Mouse (Mus musculus) kidney, embryonic 16.5 days (tissue): ENCODE measurements around the gene Mkrn2os. TPM values are rescaled to one million over a fixed set of nuclear protein-coding genes. Genes with fewer than 3 reads are reported as not detected.
"Not testable (repeated sequence)": the region's sequence is repeated elsewhere in the genome, so short reads cannot be mapped to it uniquely, and the experiment has no call there.

Experiments used
- ATAC-seq: fragments of 200-750 bp; cut with Nextera tagmentation; 2 replicates; pipeline ENCODE4 v1.8.0; 2017; ENCODE audit warnings: moderate TSS enrichment; ENCODE audit not compliant: low FRiP score, low TSS enrichment
- H3K27ac ChIP-seq: fragments of 300-500 bp; sonication (generic); 2 replicates; pipeline ENCODE4 v1.5.1; 2014; ENCODE audit warnings: low read length
- H3K27me3 ChIP-seq: fragments of 300-500 bp; sonication (generic); 2 replicates; pipeline ENCODE4 v1.6.1; 2014; ENCODE audit warnings: low read length, control low read depth, mixed read lengths; ENCODE audit not compliant: insufficient read depth
- H3K36me3 ChIP-seq: fragments of 300-500 bp; sonication (generic); 2 replicates; pipeline ENCODE4 v1.6.1; 2014; ENCODE audit warnings: low read length, control low read depth, mixed read lengths; ENCODE audit not compliant: insufficient read depth
- H3K4me1 ChIP-seq: fragments of 300-500 bp; sonication (generic); 2 replicates; pipeline ENCODE4 v1.6.1; 2014; ENCODE audit warnings: low read length, control low read depth, mixed read lengths; ENCODE audit not compliant: insufficient read depth
- H3K4me2 ChIP-seq: fragments of 300-500 bp; sonication (generic); replicated peaks from 2 replicates; pipeline ENCODE4 v1.6.1; 2014; ENCODE audit warnings: low read depth, low read length
- H3K4me3 ChIP-seq: fragments of 300-500 bp; sonication (generic); 2 replicates; pipeline ENCODE4 v1.5.1; 2014; ENCODE audit warnings: mild to moderate bottlenecking, low read length
- H3K9ac ChIP-seq: fragments of 300-500 bp; sonication (generic); replicated peaks from 2 replicates; pipeline ENCODE4 v1.6.1; 2014; ENCODE audit warnings: low read length
- H3K9me3 ChIP-seq: fragments of 300-500 bp; sonication (generic); 2 replicates; pipeline ENCODE4 v1.6.1; 2016; ENCODE audit warnings: low read length, control low read depth
- WGBS: fragments of 180-500 bp; shearing (Covaris S2); extraction: QIAGEN DNeasy Blood & Tissue Kit; methylation state at CpG from one replicate; pipeline ENCODE4 v1.1.7; 2014; 5-methylcytosine and 5-hydroxymethylcytosine counted together
- polyA plus RNA-seq: library from polyadenylated mRNA; unstranded; fragments of >200 nt; fragmentation: Nextera tagmentation; extraction: Ambion mirVana; gene quantifications from 2 replicates; pipeline ENCODE4 v1.2.1, GENCODE M21; 2015

Mkrn2os gene
- polyA plus RNA-seq: 4.8 and 5.7 TPM in 2 replicates

- peak within 1 kb of the TSS; percentile 4; the same call in 1 of the 2 replicates for H3K27ac ChIP-seq
- WGBS: 37% methylated on average over 5 of the region's 5 CpGs
- peak within 1 kb of the TSS; percentile 30 for H3K4me3 ChIP-seq
- peaks cover 11% of the 10 kb centered on the region; the same call in 1 of the 2 replicates for H3K4me1 ChIP-seq
- H3K36me3 ChIP-seq: no peaks in the 10 kb centered on the region
- no peaks in the 10 kb centered on the region for H3K9me3 ChIP-seq
- peak; percentile 86 for ATAC-seq
- peak within 1 kb of the TSS; percentile 53 for H3K9ac ChIP-seq
- H3K4me2 ChIP-seq: peak within 1 kb of the TSS; percentile 47
- no peaks in the 10 kb centered on the region for H3K27me3 ChIP-seq
Observed at GRCm38 (mm10) chr6:115592458-115592857, at the start of gene Mkrn2os. TSS of gene Mkrn2os (minus strand) at chr6:115592576.

- H3K4me3 ChIP-seq, H3K9ac ChIP-seq, H3K27me3 ChIP-seq, H3K9me3 ChIP-seq, H3K4me2 ChIP-seq, H3K27ac ChIP-seq, H3K4me1 ChIP-seq, ATAC-seq: not testable (repeated sequence)
- H3K36me3 ChIP-seq: peaks cover 38% of the 10 kb centered on the region
- 95% methylated on average over 7 of the region's 7 CpGs for WGBS
Observed at GRCm38 (mm10) chr6:115638188-115638587, 45.8 kb upstream of the Mkrn2os start.

DNA sequence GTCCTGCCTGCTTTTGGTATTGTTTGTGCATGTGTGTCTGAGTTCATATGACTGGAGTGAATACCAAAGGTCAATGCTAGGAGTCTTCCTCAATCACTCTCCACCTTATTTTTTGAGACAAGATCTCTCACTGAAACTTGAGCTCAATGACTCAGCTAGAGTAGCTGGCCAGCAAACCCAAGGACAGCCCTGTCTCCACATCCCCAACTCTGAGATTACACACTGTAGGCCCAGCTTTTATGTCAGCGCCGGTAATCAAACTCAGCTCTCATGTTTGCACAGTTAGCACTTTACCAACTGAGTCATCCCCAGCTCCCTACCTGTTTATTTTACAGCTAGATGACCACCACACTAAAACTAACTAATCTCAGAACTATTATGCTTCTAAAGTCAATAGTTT, 41.6 kb upstream of the Mkrn2os start:
- no peaks in the 10 kb centered on the region for H3K27me3 ChIP-seq
- ATAC-seq: no peak
- no peak overlapping the region for H3K9ac ChIP-seq
- WGBS: 88% methylated on average over 2 of the region's 2 CpGs
- H3K9me3 ChIP-seq: no peaks in the 10 kb centered on the region
- no peak overlapping the region for H3K27ac ChIP-seq
- H3K36me3 ChIP-seq: peaks cover 64% of the 10 kb centered on the region
- no peak overlapping the region for H3K4me3 ChIP-seq
- no peaks in the 10 kb centered on the region for H3K4me1 ChIP-seq
- H3K4me2 ChIP-seq: no peak overlapping the region

DNA sequence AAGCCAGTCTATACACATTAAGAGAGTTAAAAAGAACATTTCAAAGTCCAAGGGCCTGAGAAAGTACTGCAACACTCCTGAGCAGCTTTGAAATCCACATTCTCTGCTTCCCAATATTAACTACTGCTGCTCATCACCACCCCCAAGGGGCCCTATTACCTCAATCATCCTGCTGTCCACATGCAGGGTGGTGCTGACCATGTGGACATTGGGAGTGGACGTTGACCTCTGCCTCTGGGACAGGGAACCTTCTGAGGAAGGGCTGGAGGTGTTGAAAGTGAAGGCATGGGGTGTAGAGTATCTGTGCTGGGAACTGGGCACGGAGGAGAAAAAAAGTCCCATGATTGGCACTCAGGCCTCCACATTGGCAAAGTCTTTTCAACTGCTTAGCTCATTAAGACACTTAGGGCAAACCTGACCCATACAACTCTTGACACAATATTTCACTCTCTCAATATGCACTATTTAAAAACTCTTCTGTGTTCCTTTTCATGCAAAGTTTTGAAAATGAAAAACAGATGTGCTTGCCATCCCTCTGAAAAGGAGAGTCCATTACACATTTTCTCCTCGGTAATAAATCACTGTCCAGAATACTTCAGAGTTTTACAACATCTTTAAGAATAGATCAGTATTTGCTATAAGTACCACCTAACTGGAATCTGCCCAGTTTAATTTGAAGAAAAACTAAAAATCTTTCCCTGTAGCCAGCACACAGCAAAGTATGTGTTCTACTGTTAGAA, 38.9 kb upstream of the Mkrn2os start:
- Histone ChIP-seq H3K27me3 (no peaks in the 10 kb centered on the region), H3K9me3 (no peaks in the 10 kb centered on the region), H3K4me2 (no peak overlapping the region), H3K9ac (no peak overlapping the region), H3K27ac (no peak overlapping the region), H3K36me3 (peaks cover 75% of the 10 kb centered on the region), H3K4me1 (no peaks in the 10 kb centered on the region), H3K4me3 (no peak overlapping the region)
- WGBS: 81% methylated on average over 3 of the region's 3 CpGs
- peak; percentile 23; the same call in 1 of the 2 replicates for ATAC-seq

DNA sequence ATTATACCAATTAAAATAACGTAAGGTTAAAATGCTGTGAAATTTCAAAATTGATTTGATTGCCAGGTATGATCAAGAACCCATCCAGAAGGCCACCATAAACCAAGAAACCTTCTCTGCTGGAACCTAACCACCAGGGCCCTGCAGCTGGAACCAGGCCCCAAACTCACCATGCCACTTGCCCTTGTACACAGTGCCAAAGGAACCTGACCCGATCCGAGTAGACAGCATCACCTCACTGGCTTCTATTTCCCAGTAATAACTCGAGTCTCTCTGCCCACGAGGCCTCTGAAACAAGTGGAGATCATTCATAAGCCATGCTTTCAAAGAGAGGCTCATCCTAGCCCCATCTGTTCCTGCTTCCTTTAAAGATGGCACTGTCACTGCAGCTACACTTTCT, 33.7 kb upstream of the Mkrn2os start:
- no peak overlapping the region for H3K27ac ChIP-seq
- H3K4me3 ChIP-seq: no peak overlapping the region
- peaks cover 85% of the 10 kb centered on the region for H3K36me3 ChIP-seq
- no peaks in the 10 kb centered on the region for H3K4me1 ChIP-seq
- no peaks in the 10 kb centered on the region for H3K27me3 ChIP-seq
- no peak overlapping the region for H3K9ac ChIP-seq
- no peak for ATAC-seq
- no peaks in the 10 kb centered on the region for H3K9me3 ChIP-seq
- 83% methylated on average over 5 of the region's 5 CpGs for WGBS
- H3K4me2 ChIP-seq: no peak overlapping the region

DNA sequence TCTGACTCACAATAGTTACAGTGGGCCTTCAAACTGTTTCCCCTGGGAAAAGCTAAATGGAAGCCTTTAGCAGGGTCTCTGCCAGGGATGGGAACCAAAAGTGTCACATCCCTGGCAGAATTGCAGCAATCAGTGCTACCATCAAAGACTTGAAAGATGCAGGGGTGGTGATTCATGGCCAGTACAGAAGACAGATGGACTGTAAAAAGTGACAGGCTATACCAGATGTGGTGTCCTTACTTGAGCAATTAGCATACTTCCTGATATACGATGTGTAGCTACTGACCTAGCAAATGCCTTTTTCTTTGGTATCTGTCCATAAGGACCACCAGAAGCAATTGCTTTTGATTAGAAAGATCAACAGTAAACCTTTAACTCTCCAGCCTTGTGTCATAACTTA, 28.6 kb upstream of the Mkrn2os start:
- no peak overlapping the region for H3K4me3 ChIP-seq
- H3K9ac ChIP-seq: no peak overlapping the region
- H3K27me3 ChIP-seq: no peaks in the 10 kb centered on the region
- 16% methylated on average over 1 of the region's 1 CpGs for WGBS
- no peak overlapping the region for H3K27ac ChIP-seq
- ATAC-seq: no peak
- H3K4me2 ChIP-seq: no peak overlapping the region
- peaks cover 90% of the 10 kb centered on the region for H3K36me3 ChIP-seq
- no peaks in the 10 kb centered on the region for H3K4me1 ChIP-seq
- H3K9me3 ChIP-seq: no peaks in the 10 kb centered on the region

DNA sequence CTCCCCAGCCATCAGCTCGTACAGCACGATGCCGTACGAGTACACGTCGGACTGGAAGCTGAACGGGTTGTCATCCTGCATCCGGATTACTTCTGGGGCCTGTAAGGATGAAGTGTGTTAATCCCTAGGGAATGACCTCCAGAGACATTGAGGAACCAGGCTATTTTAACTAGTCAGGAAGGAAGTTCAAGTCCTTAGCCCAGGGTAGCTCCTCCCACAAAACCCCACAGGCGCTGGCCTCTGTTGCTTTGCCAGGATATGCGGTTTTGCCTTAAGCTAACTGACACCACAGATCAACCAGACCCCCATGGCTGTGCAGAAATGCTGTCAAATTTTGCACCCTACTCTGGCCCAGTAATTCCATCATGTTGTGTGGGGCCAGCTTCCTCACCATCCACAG, 27.4 kb upstream of the Mkrn2os start:
- no peaks in the 10 kb centered on the region for H3K27me3 ChIP-seq
- no peak overlapping the region for H3K27ac ChIP-seq
- H3K4me3 ChIP-seq: no peak overlapping the region
- no peak overlapping the region for H3K4me2 ChIP-seq
- peaks cover 88% of the 10 kb centered on the region for H3K36me3 ChIP-seq
- H3K4me1 ChIP-seq: no peaks in the 10 kb centered on the region
- WGBS: 79% methylated on average over 10 of the region's 10 CpGs
- no peaks in the 10 kb centered on the region for H3K9me3 ChIP-seq
- ATAC-seq: no peak
- no peak overlapping the region for H3K9ac ChIP-seq

GRCm38 (mm10) chr6:115615983-115616382, 23.6 kb upstream of the Mkrn2os start:
- Histone ChIP-seq H3K27ac (no peak overlapping the region), H3K4me3 (no peak overlapping the region), H3K36me3 (peaks cover 83% of the 10 kb centered on the region), H3K9me3 (no peaks in the 10 kb centered on the region), H3K4me1 (no peaks in the 10 kb centered on the region), H3K9ac (no peak overlapping the region), H3K27me3 (no peaks in the 10 kb centered on the region), H3K4me2 (no peak overlapping the region)
- ATAC-seq: no peak
- 87% methylated on average over 3 of the region's 3 CpGs for WGBS

- ATAC-seq: no peak
- H3K4me1 ChIP-seq: no peaks in the 10 kb centered on the region
- no peaks in the 10 kb centered on the region for H3K9me3 ChIP-seq
- peaks cover 80% of the 10 kb centered on the region for H3K36me3 ChIP-seq
- H3K4me2 ChIP-seq: no peak overlapping the region
- no peak overlapping the region for H3K27ac ChIP-seq
- H3K9ac ChIP-seq: no peak overlapping the region
- H3K27me3 ChIP-seq: no peaks in the 10 kb centered on the region
- no peak overlapping the region for H3K4me3 ChIP-seq
Observed at GRCm38 (mm10) chr6:115613793-115614192, 21.4 kb upstream of the Mkrn2os start.

- no peak for ATAC-seq
- Histone ChIP-seq H3K9ac (no peak overlapping the region), H3K4me3 (no peak overlapping the region), H3K27me3 (no peaks in the 10 kb centered on the region), H3K4me1 (no peaks in the 10 kb centered on the region), H3K9me3 (no peaks in the 10 kb centered on the region), H3K27ac (no peak overlapping the region), H3K4me2 (no peak overlapping the region), H3K36me3 (peaks cover 47% of the 10 kb centered on the region)
- WGBS: 90% methylated on average over 5 of the region's 5 CpGs
Observed at GRCm38 (mm10) chr6:115610301-115610700, 17.9 kb upstream of the Mkrn2os start.
